Mouse (Mus musculus) C2C12 (cell line): ENCODE measurements around the gene Mark3. TPM values are rescaled to one million over a fixed set of nuclear protein-coding genes. Genes with fewer than 3 reads are reported as not detected.
A peak's percentile ranks its signal among the peaks of the same experiment; 100 is the strongest.

Source experiments
- H3K27me3 ChIP-seq: one replicate; pipeline ENCODE4 v1.6.1; 2011; ENCODE audit not compliant: control insufficient read depth, insufficient read depth, insufficient read length
- H3K36me3 ChIP-seq: one replicate; pipeline ENCODE4 v1.6.1; 2011; ENCODE audit not compliant: control insufficient read depth, insufficient read depth
- H3K4me3 ChIP-seq: one replicate; pipeline ENCODE4 v1.5.1; 2011; ENCODE audit warnings: mild to moderate bottlenecking, control low read depth; ENCODE audit not compliant: poor library complexity, insufficient read depth, severe bottlenecking
- H3K79me2 ChIP-seq: one replicate; pipeline ENCODE4 v1.6.1; 2011; ENCODE audit not compliant: control insufficient read depth, insufficient read depth
- H3K79me3 ChIP-seq: one replicate; pipeline ENCODE4 v1.6.1; 2011; ENCODE audit warnings: low read depth, control low read depth
- H3ac ChIP-seq: one replicate; pipeline ENCODE3; 2011; ENCODE audit warnings: low read depth; ENCODE audit not compliant: control insufficient read depth, insufficient read length
- CEBPB ChIP-seq: IDR thresholded peaks from one replicate; pipeline ENCODE4 v1.6.1; 2011; ENCODE audit warnings: low read depth, mild to moderate bottlenecking, control low read depth, moderate library complexity
- CTCF ChIP-seq: IDR thresholded peaks from one replicate; pipeline ENCODE4 v1.5.1; 2011; ENCODE audit not compliant: control insufficient read depth, insufficient read depth, insufficient read length
- FOSL1 ChIP-seq: IDR thresholded peaks from one replicate; pipeline ENCODE4 v1.8.0; 2011; ENCODE audit warnings: mild to moderate bottlenecking, low read length; ENCODE audit not compliant: poor library complexity, insufficient read depth, severe bottlenecking
- MAX ChIP-seq: IDR thresholded peaks from one replicate; pipeline ENCODE4 v1.6.1; 2011; ENCODE audit warnings: mild to moderate bottlenecking, control low read depth
- MYOD1 ChIP-seq: IDR thresholded peaks from one replicate; pipeline ENCODE4 v1.6.1; 2011; ENCODE audit warnings: low read depth; ENCODE audit not compliant: control insufficient read depth, insufficient read length
- MYOG ChIP-seq: IDR thresholded peaks from one replicate; pipeline ENCODE4 v1.6.1; 2011; ENCODE audit not compliant: control insufficient read depth, insufficient read length; ENCODE audit errors: extremely low read depth
- USF1 ChIP-seq: IDR thresholded peaks from one replicate; pipeline ENCODE4 v1.6.1; 2011; ENCODE audit warnings: low read depth, mild to moderate bottlenecking, control low read depth, moderate library complexity
- polyA plus RNA-seq: library from polyadenylated mRNA; unstranded; fragments of >200 nt; fragmentation: generic; extraction: Trizol; gene quantifications from one replicate; pipeline ENCODE4 v1.2.1, GENCODE M21; 2012; ENCODE audit warnings: missing spikeins

Gene Mark3
- polyA plus RNA-seq, 1 experiment, result 35.0 TPM

DNA sequence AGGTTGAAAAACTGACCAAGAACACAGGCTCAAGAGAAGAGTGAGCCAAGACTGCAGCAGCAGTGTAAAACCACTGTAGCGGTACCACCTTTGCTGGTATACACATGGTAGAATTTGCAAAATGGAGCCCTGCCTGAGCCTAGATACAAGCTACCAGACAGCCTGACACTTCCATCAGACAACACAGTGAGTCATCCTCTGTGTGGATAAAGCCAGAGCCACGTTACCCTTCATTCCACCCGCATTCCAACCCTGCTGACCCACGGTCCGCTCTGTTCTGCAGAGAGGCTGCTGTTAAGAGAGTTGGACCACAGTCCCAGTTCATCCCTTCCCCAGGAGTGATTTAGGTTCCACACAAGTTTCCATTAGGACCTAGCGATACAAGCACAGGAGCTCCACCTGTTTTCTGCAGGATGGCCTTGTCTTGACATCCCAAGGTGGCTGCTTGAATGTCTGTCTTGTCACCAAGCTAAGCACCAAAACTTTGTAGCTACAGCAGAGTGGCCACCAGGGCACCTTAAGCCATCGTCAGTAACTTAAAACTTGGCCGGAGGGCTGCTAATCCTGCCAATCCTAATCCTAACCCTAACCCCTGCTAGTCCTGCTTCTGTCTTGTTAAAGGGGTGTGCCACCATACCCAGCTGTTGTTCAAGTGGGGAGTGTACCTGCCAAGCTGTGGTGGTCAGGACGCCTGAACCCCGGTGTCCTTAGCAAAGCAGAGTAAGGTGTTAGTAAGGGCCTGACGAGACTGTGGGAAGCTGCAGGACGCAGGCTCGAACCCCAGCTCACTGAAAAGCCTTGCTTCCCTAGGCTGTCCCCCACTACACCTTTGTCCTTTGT lies 90.9 kb downstream of the Mark3 start:
- TF ChIP-seq MYOG, result no peak
- peak; percentile 56 for TF ChIP-seq MYOD1
- TF ChIP-seq MAX, result peak; percentile 60
- no peak for TF ChIP-seq FOSL1
- Histone ChIP-seq H3K79me2 (no peaks in the 10 kb centered on the region), H3K36me3 (peaks cover 6% of the 10 kb centered on the region), H3K4me3 (no peak overlapping the region), H3K27me3 (no peaks in the 10 kb centered on the region), H3K79me3 (no peaks in the 10 kb centered on the region), H3ac (no peak overlapping the region)

DNA sequence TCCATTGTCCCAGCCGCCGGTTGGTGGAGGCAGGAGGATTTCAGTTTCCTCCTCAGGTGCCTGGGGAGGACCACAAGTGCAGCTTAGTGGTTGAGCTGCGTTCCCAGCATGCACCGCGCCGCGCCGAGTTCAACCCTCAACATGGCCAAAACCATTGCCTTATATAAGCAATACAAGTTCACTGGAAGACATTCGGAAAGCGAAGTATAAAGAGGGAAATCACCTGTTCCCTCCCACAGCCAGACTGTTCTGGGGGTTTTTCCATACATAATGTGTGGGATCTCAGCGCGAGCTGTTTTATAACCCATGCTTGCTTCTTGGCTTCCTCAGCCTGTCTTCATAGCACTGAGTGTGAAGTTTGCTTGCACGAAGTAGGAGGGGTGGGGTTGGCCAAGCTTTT lies 92.1 kb downstream of the Mark3 start:
- Histone ChIP-seq H3K36me3 (peaks cover 6% of the 10 kb centered on the region), H3K4me3 (no peak overlapping the region), H3K27me3 (no peaks in the 10 kb centered on the region), H3K79me2 (no peaks in the 10 kb centered on the region), H3ac (no peak overlapping the region), H3K79me3 (no peaks in the 10 kb centered on the region)
- TF ChIP-seq MAX (no peak), USF1 (no peak), CEBPB (no peak), MYOD1 (no peak), FOSL1 (no peak), CTCF (no peak), MYOG (no peak)

DNA sequence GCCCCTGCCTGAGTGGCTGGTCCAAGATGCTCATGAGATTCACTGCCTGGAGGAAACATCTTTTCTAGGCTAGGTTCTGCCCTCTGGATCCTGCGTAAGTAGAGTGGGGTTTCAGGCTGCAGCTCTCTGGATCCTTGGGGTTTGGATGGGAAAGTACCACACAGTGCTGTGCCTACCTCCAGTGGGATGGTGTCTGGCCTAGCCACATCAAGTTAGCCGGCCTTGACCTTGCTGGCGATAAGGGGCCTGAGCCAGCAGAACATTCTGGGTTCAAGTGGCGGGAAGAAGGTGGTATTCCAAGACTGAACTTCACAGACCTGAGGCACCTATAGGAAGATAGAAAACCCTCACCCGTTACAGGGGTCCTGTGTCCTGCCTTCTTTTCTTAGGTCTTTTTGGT lies 93.1 kb downstream of the Mark3 start:
- Histone ChIP-seq H3K27me3 (no peaks in the 10 kb centered on the region), H3K4me3 (no peak overlapping the region), H3K79me3 (no peaks in the 10 kb centered on the region), H3ac (no peak overlapping the region), H3K79me2 (no peaks in the 10 kb centered on the region), H3K36me3 (no peaks in the 10 kb centered on the region)
- TF ChIP-seq CTCF (no peak), MYOD1 (no peak), FOSL1 (no peak), USF1 (no peak), MAX (no peak), MYOG (no peak), CEBPB (no peak)

DNA sequence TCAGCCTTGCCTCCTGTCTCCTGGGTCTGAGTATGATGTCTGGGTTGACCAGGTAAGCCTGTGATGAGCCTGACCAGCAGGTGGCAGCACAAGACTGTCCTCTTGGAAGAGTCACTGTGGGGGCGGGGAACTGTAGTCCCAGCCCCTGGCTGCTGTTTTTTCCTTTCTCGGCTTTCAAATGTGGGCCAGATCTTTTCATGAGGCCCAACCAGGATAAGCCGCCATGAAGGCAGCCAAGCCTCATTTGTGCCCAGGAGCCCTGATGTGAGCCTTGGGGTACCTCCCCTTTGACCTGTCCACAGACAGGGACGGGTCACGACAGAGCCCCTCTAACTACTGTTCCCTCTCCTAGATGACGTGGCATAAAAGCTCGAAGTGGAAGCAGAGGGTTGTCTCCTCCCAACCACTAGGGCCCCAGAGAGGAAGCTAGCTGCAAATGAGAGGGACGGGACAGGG lies 94.2 kb downstream of the Mark3 start:
- Histone ChIP-seq H3K36me3 (no peaks in the 10 kb centered on the region), H3K79me3 (no peaks in the 10 kb centered on the region), H3K27me3 (no peaks in the 10 kb centered on the region), H3K79me2 (no peaks in the 10 kb centered on the region), H3K4me3 (no peak overlapping the region), H3ac (peak overlapping the region; percentile 42)
- TF ChIP-seq CTCF, result peak; percentile 83
- TF ChIP-seq MYOG, result no peak

DNA sequence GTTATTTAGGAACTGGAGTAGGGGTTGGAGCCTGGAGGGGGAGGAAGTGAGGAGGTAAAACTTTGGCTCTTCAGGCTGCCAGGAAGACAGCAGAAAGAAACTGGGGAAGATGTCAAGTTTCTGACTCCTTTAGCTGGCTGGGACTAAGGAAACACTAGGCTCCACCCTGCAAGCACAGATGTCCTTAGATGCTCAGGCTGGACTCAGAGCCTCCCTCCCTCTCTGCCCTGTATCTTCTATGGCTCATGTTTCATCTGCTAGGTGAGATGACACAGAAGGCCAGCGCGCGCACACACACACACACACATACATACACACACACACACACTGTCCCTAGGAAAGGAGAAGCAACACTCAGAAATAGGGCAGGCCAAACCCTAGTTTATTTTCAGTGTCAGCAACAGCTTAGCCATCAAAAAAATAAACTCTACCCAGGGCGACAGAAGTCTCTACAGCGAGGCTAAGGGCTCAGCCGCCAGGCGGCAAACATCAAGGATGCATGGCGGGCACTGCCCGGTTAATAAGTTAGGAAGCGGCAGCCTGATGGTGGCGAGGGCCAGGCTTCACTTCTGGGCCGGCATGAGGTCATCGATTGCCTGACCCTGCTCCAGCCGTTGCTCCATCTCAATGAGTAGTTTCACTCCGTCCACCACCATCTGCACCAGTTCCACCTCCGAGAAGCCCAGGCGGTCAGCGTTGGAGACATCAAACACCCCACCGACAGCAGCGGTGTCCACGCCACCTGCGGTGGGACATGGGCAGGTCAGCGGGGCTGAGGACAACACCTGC lies 94.9 kb downstream of the Mark3 start:
- no peaks in the 10 kb centered on the region for H3K27me3 ChIP-seq
- no peaks in the 10 kb centered on the region for H3K36me3 ChIP-seq
- no peak overlapping the region for H3ac ChIP-seq
- no peak for TF ChIP-seq MYOD1
- no peak for TF ChIP-seq MAX
- no peak for TF ChIP-seq FOSL1
- no peak for TF ChIP-seq MYOG
- TF ChIP-seq USF1, result no peak
- no peak for TF ChIP-seq CEBPB
- no peak for TF ChIP-seq CTCF
- no peak overlapping the region for H3K4me3 ChIP-seq
- no peaks in the 10 kb centered on the region for H3K79me2 ChIP-seq
- H3K79me3 ChIP-seq, result no peaks in the 10 kb centered on the region
